Mouse (Mus musculus) thymus, postnatal 14 days (tissue): ENCODE measurements at regions not wholly inside any gene's neighbourhood (a gene's known extent, or its start where the extent isn't known, plus 50 kb on each side); places are given as distances from the start of the nearest gene placed in this dataset.

Experiments
- DNase-seq: peaks from one replicate; pipeline ENCODE4 v3.0.0; 2021

DNA sequence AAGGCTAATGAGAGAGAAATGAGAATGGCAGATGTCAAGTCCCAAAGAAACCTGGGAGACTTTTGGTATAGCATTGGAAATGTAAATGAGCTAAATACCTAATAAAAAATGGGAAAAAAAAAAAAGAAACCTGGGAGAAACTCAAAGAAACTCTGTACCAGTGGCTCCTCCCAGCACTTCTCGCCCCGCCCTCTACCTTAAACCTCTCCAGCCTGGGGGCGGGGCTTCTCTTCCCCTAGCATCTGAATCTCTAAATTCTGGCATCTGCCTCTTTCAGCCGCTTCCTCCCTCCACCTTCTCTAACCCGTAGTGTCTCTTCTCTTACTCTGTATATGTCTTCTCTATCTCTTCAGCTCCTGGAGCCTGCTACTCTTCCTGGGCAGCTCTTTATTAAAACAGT lies 53.2 kb downstream of the Gpr6 start:
- no peak for DNase-seq

DNA sequence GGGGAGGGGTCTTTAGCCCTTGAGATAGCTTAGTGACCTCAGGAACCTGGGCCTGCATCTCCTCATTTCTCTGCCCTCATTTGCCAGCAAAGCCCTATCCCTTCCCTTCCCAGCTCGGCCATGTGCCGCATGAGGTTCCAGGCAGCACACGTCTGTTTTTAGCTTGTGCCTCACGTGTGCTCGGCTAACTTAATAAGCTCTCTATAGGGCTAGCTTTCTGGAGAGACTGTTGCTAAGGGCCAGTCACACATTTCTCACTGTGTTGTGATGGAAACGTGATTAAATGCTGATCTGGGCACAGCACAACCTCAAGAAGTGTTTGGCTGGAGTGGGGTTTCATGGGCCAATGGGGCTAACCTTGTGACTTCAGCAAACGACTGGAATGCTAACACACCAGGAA lies 55.5 kb downstream of the Gpr6 start:
- DNase-seq: no peak

DNA sequence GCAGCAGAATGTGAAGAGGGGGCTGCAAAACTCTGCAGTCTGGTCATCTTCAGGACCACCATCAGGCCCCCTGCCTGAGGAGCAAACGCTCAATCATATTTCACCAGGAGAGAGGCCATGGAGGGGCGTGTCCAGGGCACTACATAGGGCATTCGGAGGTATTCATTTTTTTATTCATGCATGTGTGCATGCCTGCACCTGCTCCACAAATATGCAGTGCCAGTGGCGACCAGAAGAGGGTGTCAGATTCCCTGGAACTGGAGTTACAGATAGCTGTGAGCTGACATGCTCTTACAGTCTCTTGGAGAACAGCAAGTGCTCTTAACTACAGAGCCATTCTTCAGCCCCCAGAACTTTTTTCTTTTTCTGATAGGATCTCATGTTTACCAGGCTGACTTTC lies 56.4 kb downstream of the Gpr6 start:
- DNase-seq: peak; percentile 46

DNA sequence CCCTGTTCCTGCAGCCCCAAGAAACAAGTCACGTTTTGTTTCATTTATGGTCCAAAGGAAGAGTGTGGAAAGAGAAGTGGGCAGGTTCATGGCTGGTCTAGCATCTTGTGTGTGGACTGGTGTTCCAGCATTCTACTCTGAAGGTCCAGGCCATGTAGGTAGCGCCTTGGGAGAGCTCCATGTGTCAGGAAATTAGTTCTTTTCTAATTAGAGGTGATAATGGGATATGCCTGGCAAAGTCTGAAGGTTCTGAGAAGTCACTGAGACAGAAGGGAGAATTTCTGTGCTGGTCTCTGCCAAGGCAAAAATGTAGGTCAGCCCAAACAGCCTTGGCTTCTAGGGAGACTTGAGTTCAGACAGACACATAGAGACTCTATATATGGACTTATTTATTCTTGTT lies 61.5 kb downstream of the Gpr6 start:
- no peak for DNase-seq

DNA sequence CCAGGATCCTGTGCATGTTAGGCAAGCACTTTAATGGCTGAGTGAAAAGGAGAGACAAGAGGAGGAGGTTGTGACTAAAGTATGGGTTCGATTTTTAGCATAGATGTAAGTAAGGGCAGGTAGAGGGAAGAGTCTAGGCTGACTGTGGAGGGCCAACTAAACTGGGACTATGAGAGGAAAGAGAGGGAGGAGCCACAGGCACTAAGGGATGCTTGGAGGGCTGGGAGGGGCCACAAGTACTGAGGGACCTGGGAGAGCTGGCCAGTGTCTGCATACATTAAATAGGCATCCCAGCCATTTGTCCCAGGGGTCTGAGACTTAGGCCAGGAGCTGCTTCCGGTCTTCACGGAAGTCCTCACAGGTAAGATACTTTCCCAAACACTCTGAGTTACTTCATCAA lies 64.2 kb downstream of the Gpr6 start:
- no peak for DNase-seq

DNA sequence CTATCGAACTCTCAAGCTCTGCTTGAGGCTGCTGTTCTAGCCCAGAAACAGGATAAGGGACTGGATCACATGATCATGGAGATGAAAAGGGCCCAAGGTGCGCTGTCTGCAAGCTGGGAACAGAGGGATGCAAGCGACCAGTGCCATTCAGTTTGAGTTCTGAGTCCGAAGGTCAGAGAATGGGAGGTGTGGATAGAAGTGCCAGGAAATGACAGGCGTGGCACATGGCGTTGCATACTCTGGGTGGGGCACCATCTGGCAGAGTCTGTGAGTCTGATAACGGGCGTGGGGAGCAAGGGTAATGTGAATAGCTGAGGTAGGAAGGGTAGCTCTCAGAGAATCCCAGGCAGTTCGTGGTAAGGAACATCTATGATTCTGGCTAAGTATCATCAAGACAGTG lies 65.5 kb downstream of the Gpr6 start:
- DNase-seq: no peak

DNA sequence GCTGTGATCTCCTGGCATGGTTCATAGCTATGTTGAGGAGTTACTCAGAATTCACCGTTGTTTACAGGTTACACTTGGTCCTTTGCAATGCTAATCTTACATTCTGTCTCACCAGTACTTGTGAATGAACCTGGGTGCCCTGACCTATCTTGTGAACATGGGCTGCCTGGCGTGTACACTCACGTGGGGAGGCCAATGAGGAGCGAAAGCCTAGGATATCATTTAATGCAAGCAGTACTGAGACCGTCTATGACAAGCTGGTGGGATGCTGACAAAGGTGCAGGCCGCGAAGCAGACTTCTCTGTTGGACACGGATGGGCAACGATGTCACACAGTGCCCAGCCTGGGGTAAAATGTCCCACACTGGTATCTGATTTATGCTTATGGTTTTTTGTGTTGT lies 66.3 kb downstream of the Gpr6 start:
- DNase-seq: no peak

DNA sequence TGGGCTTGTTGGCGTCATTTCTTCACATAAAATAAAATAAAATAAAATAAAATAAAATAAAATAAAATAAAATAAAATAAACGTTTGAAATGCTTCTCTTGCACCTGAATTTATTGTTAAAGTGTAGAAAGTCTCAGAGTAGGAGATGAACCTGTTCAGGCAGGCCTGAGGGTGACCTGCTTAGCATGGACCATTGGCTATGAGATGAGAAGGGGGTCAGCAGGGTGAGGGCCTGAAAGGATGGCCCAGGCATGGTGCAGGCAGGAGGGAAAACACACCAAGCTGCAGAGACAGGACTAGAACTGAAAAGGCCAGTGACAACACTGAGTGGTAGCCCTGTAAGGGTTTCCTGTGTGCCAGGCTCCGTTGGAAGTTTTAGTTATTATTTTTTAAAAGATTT lies 67.3 kb downstream of the Gpr6 start:
- DNase-seq: no peak

DNA sequence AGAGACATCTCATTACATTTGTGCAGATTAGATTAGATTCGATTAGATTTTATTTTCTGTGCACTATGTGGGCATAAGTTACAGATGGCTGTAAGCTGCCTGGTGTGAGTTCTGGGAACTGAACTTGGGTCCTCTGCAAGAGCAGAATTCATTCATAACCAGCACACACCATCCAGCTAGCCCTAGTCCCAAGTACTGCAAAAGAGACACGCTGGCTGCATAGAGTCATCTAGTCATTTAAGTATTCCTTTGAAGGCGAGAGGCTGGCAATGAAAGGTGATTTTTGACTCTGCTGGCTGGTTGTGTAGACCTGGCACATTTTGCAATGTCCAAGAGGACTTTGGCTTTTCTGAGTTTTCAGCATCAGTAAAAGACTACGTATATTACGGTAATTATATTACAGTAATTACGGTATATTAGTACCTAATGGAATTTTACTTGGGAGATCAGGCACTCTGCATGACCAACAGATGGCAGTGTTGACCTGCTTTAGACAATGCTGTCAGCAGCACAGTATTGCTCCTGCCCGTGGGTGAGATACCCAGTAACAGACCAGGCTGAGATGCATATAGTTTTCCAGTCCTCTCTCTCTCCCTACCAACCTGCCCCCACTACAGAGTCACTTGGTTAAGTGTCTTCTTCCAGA lies 67.9 kb downstream of the Gpr6 start:
- DNase-seq: peak; percentile 54

DNA sequence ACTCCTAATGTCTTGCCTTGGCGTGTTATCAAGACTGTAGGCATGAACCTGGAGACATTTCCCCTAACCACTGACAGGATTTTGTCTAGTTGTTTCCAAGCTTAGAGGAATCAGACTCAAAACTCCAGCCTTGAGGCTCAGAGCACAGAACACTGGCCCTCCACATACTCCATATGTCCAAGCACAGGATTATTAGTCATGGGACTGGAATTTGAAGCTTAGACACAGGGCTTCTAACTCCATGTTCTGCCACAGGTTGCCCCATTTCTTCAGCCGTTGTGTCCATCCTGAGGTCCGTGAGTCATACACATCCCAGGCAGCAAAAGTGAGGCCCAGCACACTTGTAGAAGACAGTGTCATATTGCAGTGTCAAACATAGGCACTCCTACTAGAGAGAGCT lies 68.9 kb downstream of the Gpr6 start:
- no peak for DNase-seq

DNA sequence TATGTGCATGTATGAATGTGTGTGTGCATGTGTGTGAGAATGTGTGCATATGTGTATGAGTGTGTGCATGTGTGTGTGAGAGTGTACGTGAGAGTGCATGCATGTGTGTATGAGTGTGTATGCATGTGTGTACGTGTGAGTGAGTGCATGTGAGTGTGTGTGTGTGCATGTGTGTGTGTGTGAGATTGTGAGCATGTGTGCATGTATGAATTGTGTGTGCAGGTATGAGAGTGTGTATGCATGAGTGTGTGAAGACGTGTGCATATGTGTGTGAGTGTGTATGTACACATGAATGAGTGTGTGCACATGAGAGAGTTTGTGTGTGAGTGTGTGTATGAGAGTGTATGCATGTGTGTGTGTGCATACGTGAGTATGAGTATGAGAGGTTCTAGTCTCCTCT lies 71.1 kb downstream of the Gpr6 start:
- no peak for DNase-seq

DNA sequence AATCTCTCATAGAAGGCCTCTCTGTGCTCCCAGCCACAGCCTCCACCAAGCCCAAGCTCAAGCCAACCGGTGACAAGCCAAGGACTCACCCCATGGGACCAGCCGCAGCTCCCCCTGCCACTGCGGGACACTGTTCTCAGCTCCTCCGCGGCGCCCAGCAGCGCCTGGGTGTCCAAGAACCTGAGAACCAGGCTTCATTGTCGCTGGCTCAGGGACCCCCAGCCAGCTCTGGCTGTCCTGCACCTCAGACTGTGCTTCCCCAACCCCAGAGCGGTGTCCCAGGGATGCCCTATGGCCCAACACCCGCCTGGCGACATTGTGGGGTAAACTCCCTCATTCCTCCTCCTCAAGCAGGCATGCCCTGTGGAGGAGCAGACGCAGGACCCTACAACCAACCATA lies 72.6 kb downstream of the Gpr6 start:
- DNase-seq: no peak

DNA sequence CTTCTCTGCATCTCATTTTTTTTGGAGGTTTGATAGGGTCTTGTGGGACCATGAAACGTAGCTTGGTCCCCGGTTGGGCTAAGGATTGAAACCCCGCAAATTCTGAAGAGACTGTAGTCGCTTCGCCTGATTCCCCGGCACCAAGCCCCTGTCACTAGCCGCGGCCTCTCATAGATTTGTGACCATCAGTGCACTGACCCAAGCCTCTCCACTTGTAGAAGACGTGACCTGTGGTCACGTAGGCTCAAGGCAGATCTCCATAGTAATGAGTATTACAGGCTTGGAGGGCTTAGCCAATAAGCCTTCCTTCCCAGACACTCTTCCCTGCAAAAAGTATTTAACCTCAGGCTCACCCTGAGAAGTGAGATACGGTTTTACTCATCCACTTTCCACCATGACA lies 73.3 kb downstream of the Gpr6 start:
- DNase-seq: no peak

DNA sequence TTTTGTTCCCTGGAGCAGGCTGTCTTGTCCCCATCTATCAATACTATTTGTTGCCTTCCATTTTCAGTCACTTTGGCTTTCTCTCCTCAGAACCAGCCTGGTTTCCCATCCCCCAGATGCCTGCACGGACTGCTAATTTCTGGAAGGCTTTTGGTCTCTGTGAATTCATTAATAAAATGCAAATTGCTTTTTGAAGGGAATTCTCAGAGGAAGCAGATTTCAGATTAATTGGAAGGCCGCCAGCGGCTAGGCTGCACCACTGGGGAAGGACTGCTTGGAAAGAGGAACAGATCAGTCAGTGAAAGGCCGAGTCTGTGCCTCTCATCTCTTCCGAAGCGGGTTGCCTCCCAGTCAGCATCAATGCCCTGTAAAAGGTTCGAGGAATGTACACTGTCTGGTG lies 73.8 kb downstream of the Gpr6 start:
- no peak for DNase-seq

DNA sequence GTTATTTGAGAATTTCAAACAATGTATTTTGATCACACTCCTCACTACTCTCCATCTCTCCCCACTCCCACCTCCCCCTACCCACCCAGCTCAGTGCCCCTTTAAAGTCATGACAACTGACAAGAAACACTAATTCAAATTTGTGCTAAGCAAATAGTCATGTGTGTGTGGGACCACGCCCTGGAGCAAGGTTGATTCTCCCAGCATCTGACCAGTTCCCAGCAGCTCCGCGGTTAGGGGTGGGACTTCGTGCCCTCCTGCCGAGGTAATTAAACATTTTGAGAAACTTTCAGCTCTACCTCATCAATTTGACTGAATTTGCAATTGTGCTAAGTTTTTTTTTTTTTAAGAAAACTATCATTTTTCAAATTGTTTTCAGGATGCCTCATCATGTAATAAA lies 74.5 kb downstream of the Gpr6 start:
- no peak for DNase-seq
